Mouse (Mus musculus) fat pad, adult 2 months (tissue): ENCODE data around the gene Nfe2.
A peak's percentile ranks its signal among the peaks of the same experiment; 100 is the strongest.

ENCODE experiments used
- DNase-seq: peaks from one replicate; pipeline ENCODE4 v3.0.0-alpha.2; 2011; ENCODE audit warnings: low read depth, low spot score; ENCODE audit errors: extremely low read depth

The Nfe2 gene

DNA sequence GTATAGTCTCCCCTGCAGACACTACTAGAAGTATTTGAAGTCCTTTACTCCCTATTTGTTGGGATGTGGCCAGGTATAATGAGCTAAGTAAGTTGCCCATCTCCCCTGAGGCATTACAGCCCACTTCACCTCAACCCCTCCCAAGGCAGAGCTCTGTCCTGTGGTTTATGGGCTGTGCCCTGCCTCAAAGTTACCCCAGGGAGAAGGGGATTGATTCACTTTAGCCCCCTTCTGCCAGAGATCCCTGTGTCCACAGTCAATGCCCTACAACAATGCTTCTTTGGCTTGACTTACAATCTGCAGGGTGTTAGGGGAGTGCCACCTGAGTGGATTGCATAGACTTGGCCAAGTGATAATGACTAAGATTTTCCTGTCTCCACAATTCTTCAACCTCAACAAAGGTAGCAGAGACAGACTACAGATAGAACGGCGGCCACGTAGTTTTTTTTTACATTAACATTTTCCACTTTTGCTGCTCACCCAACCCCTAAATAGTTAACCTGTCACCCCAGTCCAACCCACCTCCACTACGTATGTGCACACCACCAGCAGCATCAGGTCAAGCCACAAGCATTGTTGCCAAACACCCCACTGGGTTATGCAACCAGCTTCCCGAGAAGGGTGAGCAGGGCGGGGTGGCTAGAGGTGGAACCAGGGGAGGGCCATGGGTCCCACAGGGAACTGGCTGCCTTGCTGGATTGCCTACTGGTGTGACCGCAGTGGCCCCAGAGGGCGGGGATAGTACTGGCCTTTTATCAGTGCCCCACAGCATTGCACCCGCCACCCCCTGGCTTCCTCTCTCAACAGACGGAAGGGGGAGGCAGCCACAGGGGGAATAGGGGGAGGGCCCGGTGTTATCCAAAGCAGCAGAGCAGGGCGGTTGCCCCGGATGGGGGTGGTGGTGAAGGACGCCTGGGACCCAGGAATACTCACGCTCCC, at the start of gene Nfe2:
TSS of gene Nfe2 (minus strand) at position 614 of the 939 bp plus-strand sequence.
- peak; percentile 61 for DNase-seq

- no peak for DNase-seq
Measured at GRCm38 (mm10) chr15:103307125-103307524, 48.9 kb upstream of the Nfe2 start.

GRCm38 (mm10) chr15:103305792-103306645, 47.8 kb upstream of the Nfe2 start:
- no peak for DNase-seq

DNA sequence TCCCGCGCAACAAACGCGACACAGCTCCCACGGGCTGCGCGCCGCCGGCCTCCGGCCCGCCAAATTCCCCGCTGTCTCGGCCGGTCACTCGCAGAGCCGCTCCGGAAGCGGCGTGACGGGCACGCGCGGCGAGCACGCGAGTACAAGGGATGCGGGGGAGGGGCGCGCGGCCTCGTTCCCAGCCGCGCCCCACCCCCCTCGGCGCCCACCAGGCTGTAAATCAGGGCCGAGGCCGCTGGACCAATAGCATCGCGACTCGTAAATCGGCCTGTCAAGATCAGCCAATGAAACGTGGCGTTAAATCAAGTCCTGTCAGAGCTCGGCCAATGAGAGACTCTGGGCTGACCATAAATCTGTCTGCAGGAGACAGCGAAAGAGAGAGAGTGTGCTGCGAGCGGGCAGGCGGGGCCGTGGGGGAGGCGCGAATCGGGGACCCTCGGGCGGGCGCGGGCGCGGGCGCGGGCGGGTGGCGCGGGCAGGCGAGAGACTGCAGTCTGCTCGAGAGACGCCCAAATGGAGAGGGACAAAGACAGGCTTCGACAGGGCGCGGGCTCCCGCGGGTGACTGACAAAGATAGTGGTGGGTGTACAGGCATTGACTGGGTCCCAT, 47.0 kb upstream of the Nfe2 start:
- peak; percentile 89 for DNase-seq

GRCm38 (mm10) chr15:103304616-103304969, 46.4 kb upstream of the Nfe2 start:
- no peak for DNase-seq

DNA sequence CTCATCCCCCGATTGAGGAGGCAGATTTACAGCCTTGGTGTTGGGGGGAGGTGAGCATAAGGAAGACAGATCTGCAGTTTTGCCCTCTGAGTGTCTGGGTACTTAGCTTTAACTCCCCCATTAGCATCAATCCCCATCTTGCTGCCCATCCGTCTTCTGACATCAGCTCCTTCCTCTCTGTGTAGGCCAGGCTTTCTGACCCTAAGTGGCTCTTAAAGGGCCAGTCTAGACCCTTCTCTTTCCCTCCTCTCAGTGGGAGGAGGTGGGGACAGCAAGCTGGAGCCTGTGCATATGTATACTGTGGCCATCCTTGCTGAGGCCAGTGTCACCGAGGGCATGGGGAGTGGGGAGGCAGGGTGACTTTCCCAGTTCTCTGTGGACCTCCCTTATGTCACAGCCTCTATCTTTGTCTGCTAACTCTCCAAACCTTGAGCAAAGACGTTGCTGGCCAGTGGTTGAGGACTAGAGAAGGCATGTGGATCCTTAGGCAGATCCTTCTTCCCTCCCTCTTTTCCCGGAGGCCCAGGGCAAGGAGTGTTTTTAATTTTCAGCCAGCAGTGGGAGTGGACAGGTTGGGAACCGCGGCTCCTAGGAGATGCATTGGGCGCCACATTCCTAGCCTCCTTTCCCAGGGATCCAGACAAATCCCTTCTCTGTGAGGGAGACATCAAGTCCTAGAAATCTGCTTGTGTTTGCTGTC, 45.9 kb upstream of the Nfe2 start:
- no peak for DNase-seq

- no peak for DNase-seq
Measured at GRCm38 (mm10) chr15:103302341-103303021, 44.3 kb upstream of the Nfe2 start.

DNA sequence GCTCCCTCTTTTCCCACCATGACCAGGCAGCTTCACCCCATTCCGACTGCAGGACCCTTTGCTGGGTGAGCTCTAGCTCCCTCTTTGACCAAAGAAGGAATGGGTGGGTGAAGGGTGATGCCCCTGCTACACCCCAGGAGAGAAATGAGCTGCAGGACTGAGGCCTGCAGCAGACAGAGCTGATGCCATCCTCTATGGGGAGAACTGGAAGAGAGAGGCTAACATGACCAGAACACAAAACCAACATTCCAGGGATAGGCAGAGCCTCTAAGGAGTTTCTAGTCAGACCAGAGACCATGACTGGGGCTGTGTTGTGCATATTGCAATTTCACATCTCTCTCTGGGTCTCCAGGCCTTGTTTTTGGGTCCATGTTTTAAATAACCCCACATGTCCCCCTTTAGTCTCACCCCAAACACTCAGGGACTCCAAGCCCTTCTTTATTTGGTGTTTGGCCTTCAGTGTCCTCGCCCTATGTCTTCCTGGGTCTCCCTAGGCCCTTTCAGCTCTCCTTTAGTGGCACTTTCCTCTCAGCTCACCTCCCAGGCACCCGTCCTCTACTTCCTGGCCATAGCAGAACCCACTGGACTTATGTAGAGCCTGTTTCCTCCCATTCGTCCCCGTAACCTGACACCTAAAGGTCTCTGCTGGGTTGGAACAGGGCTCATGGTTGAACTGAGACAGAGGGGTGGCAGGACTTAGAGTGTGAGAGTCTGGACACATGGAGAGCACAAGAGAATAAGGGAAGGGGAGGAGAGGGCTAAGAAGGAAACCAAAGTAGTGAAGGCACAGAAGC, 43.5 kb upstream of the Nfe2 start:
- DNase-seq, result no peak

- no peak for DNase-seq
Measured at GRCm38 (mm10) chr15:103301046-103301445, 42.8 kb upstream of the Nfe2 start.

DNA sequence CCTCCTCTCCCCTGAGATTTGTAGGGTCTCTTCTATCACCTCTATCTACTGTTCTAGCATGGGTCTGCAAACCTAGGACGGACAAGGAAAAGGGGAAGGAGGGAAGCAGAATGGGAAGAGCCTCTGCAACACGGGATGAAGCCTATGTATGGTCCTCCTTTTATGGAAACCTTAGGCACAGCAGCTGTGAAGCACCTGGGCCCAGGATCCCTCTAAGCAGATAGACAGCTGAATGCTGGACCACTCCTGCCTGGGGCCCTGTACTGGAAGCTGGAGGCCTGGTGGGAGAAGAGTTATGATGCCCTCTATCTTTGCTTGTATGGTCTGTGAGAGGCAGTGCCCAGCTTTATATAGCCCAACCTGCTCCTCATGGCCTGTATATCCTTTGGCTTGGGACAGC, 42.4 kb upstream of the Nfe2 start:
- no peak for DNase-seq

DNA sequence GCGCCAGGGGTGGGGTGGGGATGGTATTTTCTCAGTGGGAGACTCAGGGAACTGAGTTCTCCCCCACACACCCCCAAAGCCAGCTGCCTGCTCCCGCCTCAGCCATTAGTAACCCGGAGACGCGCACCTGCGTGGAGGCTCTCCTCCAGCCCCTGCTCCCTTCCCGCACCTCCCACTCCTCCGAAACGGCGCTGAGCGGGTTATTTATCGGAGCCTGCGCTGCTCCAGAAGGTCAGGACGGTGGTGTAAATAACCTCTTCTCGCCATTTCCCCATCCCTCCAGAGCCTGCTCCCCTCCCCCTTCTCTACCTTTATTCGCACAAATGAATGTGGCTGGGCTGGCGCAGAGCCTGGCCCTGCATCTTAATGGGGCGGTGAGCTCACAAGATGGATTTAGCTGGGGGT, 41.9 kb upstream of the Nfe2 start:
- no peak for DNase-seq

DNA sequence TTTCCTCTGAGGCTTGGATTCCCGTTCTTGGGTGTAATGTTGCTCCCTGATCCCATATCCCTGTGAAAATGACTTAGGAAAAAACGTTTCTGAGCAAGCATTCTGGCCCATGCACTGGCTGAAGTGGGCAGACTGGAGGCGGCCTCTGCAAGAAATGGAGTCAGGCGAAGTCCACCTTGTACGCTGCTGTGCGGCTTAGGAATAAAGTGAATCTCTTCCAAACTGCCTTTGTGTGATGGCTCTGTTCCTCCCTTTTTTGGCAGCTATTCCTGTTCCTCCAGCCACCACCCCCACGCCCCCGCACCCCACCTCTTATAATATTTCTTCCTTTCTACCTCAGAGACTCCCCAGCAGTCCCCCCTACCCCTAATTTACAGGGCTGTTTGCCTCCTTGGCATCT, 41.4 kb upstream of the Nfe2 start:
- no peak for DNase-seq

- DNase-seq, result no peak
Measured at GRCm38 (mm10) chr15:103298861-103299616, 40.8 kb upstream of the Nfe2 start.

GRCm38 (mm10) chr15:103298026-103298425, 39.8 kb upstream of the Nfe2 start:
- DNase-seq, result no peak

DNA sequence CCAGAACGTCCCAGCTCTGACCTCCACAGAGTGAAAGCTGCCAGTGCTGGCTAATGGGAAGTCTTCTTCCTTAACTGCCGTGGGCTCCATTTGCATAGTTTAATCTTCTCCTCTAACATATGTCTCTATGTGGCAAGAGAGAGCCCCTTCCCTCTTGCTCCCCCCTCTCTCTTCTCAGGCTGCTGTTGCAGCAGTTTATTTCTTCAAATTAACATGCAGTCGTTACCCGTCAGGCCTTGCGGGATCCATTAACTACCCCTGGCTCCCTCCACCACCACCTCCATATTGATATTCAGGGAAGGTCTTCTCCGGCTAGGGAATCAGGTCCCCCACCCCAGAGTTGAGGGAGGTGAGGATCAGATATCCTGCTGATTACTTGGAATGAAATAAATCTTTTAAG, 39.1 kb upstream of the Nfe2 start:
- no peak for DNase-seq

GRCm38 (mm10) chr15:103295851-103296250, 37.6 kb upstream of the Nfe2 start:
- DNase-seq, result no peak

- DNase-seq, result no peak
Measured at GRCm38 (mm10) chr15:103294649-103295048, 36.4 kb upstream of the Nfe2 start.

GRCm38 (mm10) chr15:103293375-103293774, 35.2 kb upstream of the Nfe2 start:
- DNase-seq, result no peak
